Mouse (Mus musculus) heart, embryonic 10.5 days (tissue): ENCODE results near the gene Dcaf8. TPM values are rescaled to one million over a fixed set of nuclear protein-coding genes. Genes with fewer than 3 reads are reported as not detected.

Experiments used
- DNase-seq: peaks from one replicate; pipeline ENCODE4 v3.0.0-alpha.2; 2017; ENCODE audit warnings: low spot score
- H3K27ac ChIP-seq: fragments of 300-500 bp; sonication (generic); 2 replicates; pipeline ENCODE4 v1.5.1; 2016; ENCODE audit warnings: mild to moderate bottlenecking
- H3K27me3 ChIP-seq: fragments of 300-500 bp; sonication (generic); 2 replicates; pipeline ENCODE4 v1.6.1; 2016; ENCODE audit warnings: mild to moderate bottlenecking; ENCODE audit not compliant: poor library complexity, insufficient read depth, severe bottlenecking
- H3K36me3 ChIP-seq: fragments of 300-500 bp; sonication (generic); 2 replicates; pipeline ENCODE4 v1.6.1; 2016; ENCODE audit warnings: mild to moderate bottlenecking, moderate library complexity
- H3K4me1 ChIP-seq: fragments of 300-500 bp; sonication (generic); 2 replicates; pipeline ENCODE4 v1.6.1; 2016; ENCODE audit warnings: mild to moderate bottlenecking
- H3K4me3 ChIP-seq: fragments of 300-500 bp; sonication (generic); 2 replicates; pipeline ENCODE4 v1.5.1; 2016; ENCODE audit warnings: mild to moderate bottlenecking, moderate library complexity
- H3K9me3 ChIP-seq: fragments of 300-500 bp; sonication (generic); 2 replicates; pipeline ENCODE4 v1.6.1; 2016; ENCODE audit warnings: mild to moderate bottlenecking, moderate library complexity
- WGBS: fragments of 180-500 bp; shearing (Covaris S2); methylation state at CpG from one replicate; pipeline ENCODE4 v1.1.7; 2016; 5-methylcytosine and 5-hydroxymethylcytosine counted together
- polyA plus RNA-seq: library from polyadenylated mRNA; unstranded; fragments of >200 nt; fragmentation: Nextera tagmentation; extraction: Ambion mirVana; gene quantifications from 2 replicates; pipeline ENCODE4 v1.2.1, GENCODE M21; 2016

The Dcaf8 gene
- polyA plus RNA-seq, 1 experiment from 2014 or later: 110 TPM

DNA sequence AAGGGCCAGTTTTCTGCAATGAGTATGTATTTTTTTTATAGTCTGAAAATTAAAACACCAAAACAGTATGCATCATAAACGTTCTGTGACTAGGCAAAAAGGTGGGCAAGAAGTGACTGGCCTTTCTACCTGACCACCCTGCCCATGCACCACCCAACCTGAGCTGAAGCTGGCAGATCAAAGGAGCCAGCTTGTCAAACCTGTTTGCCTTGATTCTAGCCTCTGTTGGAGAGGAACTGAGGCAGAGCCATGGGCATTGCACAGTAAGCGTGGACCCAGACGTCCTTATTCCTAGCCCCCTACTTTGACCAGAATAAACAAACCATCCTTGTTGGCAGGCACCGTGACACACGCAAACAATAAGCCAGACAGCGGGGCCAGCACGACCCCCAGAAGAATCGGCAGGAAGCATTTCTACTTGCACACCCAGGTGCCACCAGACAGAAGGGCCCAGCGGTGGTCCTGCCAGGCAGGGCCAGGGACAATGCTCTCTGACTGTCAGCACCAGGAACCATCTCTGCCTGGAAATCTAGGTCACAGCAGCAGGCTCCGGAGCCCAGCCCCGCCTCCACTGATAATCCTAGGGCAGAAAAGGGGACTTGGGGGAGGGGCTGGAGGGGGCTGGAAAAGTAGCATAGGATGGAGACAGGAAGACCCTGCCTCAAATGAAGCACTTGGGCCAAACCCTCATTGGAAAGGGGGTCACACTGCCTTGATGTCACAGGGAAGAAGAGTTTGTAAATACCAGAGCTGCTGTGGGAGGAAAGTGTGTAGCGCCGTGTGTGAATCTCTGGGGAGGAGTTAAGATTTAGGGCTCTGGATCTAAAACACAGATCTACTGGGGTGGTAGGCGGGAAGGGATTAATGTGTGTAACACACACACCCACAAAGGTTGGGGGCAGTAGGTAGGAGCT is 54.3 kb downstream of the Dcaf8 start:
- H3K9me3 ChIP-seq: no peaks in the 10 kb centered on the region
- H3K27ac ChIP-seq: peak overlapping the region; percentile 92
- H3K27me3 ChIP-seq: no peaks in the 10 kb centered on the region
- DNase-seq: no peak
- peaks cover 63% of the 10 kb centered on the region for H3K4me1 ChIP-seq
- 12% methylated on average over 14 of the region's 14 CpGs for WGBS
- H3K36me3 ChIP-seq: peaks cover 41% of the 10 kb centered on the region
- H3K4me3 ChIP-seq: peak overlapping the region; percentile 22

DNA sequence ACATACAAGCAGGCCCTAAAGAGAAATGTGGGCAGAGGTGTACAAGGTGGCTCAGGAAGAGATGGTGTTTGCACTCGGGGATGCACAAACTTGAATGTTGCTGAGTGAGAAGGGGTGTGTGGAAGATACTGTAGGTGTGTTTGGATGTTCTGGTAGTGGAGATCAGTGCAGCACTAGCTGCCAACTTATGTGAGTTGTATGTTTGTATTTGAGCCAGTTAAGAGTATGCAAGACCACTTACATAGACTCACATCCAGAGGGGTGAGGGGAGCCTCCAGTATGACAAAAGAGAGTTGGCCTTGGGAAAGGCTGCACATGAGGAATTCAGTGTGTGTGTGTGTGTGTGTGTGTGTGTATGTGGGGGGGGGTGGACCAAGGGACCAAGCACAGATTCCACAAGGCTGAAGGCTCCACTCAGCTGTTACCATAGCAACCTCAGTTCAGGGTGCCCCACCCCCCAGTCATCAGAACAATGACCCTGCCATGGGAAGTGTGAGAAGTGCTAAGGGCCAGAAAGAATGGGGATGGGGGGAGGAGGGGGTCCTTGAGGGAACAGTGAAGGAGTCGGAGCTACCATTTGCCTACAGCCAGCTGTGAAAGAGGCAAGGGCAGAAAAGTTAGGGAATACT is 55.1 kb downstream of the Dcaf8 start:
- H3K4me1 ChIP-seq: peaks cover 67% of the 10 kb centered on the region
- no peaks in the 10 kb centered on the region for H3K9me3 ChIP-seq
- WGBS: 30% methylated on average over 2 of the region's 2 CpGs
- H3K27me3 ChIP-seq: no peaks in the 10 kb centered on the region
- H3K36me3 ChIP-seq: peaks cover 34% of the 10 kb centered on the region
- DNase-seq: no peak
- peak overlapping the region; percentile 28; the same call in 1 of the 2 replicates for H3K4me3 ChIP-seq
- peak overlapping the region; percentile 92 for H3K27ac ChIP-seq

- no peak for DNase-seq
- WGBS: 9% methylated on average over 4 of the region's 4 CpGs
- H3K9me3 ChIP-seq: no peaks in the 10 kb centered on the region
- no peaks in the 10 kb centered on the region for H3K27me3 ChIP-seq
- peak overlapping the region; percentile 92 for H3K27ac ChIP-seq
- peaks cover 28% of the 10 kb centered on the region for H3K36me3 ChIP-seq
- peak overlapping the region; percentile 28; the same call in 1 of the 2 replicates for H3K4me3 ChIP-seq
- peaks cover 67% of the 10 kb centered on the region for H3K4me1 ChIP-seq
These were observed 55.7 kb downstream of the Dcaf8 start for GRCm38 (mm10) chr1:172203566-172203965.

DNA sequence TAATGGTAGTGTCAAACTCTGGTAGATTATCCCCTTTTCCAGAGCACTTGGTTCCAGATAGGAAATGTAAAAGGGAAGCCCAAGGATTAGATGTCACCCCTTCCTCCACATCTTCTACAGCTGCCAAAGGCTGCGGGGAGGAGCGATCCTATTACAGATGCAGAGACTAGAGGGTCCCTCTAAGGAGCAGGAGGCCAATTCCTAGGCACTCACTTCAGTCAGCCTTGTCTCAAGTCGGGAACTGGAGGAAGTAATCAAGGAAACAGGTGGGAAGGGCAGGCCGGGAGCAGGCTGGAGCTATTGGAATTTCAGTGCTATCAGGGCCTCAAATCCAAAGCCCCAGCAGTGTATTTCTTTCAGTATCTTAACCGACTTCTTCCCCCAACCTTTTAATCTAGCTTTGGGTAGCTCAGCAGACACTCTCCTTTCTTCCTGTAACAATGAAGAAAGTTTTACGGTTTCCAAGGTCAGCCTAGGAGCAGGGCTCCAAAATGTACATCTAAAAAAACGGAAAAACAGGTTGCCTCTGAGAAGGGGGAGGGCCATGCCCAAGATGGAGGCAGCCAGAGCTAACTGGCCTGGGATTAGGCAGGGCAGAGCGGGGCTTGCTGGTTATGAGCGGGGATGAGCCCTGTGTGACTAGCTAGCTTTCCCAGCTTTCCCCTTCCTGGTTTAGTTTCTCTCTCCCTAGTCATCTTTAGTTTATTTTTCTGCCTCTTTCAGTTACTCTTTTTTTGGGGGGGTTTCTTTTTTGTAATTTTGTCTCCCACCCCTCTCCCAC is 56.3 kb downstream of the Dcaf8 start:
- Histone ChIP-seq H3K9me3 (no peaks in the 10 kb centered on the region), H3K4me3 (peak overlapping the region; percentile 74), H3K36me3 (peaks cover 23% of the 10 kb centered on the region), H3K27ac (peak overlapping the region; percentile 92), H3K27me3 (no peaks in the 10 kb centered on the region), H3K4me1 (peaks cover 67% of the 10 kb centered on the region)
- 23% methylated on average over 9 of the region's 9 CpGs for WGBS
- no peak for DNase-seq

DNA sequence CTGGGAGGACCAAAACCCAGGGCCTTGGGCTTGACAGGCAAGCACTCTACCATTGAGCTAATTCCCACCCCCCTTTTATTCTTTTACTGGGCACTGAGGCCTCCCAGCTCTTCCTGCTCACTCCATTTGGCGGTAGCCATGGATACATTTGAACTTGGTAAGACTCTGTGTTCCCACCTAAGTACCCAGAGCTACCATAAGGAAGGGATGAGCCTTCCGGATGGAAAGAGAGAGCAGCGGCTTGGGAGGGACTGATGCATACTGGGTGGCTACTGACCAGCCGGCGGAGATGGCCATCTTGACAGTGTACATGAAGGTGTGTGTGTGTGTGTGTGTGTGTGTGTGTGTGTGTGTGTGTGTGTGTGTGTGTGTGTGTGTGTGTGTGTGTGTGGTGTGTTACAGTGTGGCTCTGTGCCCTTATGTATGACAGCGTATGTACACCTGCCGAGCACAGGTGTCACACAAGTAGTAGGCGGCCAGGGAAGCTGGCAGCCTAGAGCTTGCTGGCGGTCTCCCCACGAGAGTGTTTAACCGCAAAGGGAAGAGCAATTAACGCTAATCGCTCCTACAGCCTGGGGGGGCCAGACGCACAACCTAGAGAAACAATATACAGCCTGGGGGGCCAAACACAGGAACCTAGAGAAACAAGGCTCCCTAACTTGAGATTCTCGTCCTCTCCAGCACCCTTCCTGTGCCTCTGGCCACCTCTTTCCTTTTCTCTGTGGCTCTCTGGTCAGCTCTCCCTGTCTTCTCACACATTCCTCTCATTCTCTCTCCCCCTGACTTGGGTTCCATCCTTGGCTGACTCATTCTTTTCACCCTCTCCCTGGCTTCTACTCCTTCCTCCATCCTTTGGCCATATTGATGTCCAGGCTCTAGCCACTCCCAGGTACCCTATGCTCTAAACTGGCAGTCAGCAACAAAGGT is 57.2 kb downstream of the Dcaf8 start:
- peaks cover 67% of the 10 kb centered on the region for H3K4me1 ChIP-seq
- no peaks in the 10 kb centered on the region for H3K27me3 ChIP-seq
- DNase-seq: no peak
- 45% methylated on average over 15 of the region's 15 CpGs for WGBS
- peak overlapping the region; percentile 92 for H3K27ac ChIP-seq
- peaks cover 19% of the 10 kb centered on the region for H3K36me3 ChIP-seq
- H3K4me3 ChIP-seq: peak overlapping the region; percentile 74
- no peaks in the 10 kb centered on the region for H3K9me3 ChIP-seq

DNA sequence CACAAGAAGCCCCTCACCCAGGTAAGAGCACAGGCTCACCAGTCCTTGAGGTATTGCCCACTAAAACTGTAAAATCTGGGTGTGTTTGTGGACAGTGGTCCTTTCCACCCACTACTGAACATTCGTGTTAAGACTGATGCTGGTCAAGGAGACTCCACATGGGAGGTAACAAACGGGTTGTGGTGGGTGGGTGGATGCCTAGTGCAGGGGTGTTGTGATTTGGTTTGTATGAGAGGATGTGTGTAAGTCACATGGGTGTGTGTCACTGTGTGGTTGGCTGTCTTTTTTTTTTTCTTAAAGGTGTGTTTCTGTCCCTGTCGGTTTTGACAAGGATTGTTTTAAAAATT is 57.8 kb downstream of the Dcaf8 start:
- DNase-seq: no peak
- H3K9me3 ChIP-seq: no peaks in the 10 kb centered on the region
- WGBS: 13% methylated on average over 3 of the region's 3 CpGs
- no peaks in the 10 kb centered on the region for H3K27me3 ChIP-seq
- peaks cover 12% of the 10 kb centered on the region for H3K36me3 ChIP-seq
- H3K4me1 ChIP-seq: peaks cover 67% of the 10 kb centered on the region
- peak overlapping the region; percentile 74 for H3K4me3 ChIP-seq
- peak overlapping the region; percentile 92 for H3K27ac ChIP-seq

- Histone ChIP-seq H3K9me3 (no peaks in the 10 kb centered on the region), H3K4me1 (peaks cover 61% of the 10 kb centered on the region), H3K4me3 (peak within 1 kb of the TSS; percentile 74), H3K36me3 (peaks cover 6% of the 10 kb centered on the region), H3K27ac (peak within 1 kb of the TSS; percentile 92), H3K27me3 (no peaks in the 10 kb centered on the region)
- peak; percentile 92 for DNase-seq
- under 1% methylated on average over 40 of the region's 40 CpGs for WGBS
These were observed 58.4 kb downstream of the Dcaf8 start, which contains the start of gene Pea15a for GRCm38 (mm10) chr1:172206141-172206917. Pea15a (minus strand) TSS chr1:172206804.

DNA sequence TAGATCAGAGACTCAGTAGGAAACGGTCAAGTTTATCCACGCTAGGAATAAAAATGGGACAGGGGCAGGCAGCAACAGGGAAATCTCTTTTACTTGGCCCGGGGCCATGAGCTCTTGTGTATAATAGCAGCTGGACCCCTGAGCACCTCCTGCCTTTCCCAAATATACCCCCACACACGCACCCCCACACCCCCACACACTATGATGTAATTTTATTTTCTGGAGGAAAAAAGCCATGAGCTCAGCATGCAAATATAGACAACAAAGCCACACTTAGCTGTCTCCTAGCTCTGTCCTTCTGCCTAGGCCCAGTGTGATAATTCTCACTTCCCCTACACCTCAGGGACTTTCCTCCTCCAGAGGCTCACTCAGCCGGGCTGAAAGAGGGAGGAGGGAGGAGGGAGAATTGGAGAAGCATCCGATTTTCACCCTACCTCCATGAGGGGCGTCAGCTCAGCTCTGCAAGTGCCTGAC is 59.3 kb downstream of the Dcaf8 start:
- WGBS: 23% methylated on average over 7 of the region's 7 CpGs
- peaks cover 52% of the 10 kb centered on the region for H3K4me1 ChIP-seq
- H3K27me3 ChIP-seq: no peaks in the 10 kb centered on the region
- peak overlapping the region; percentile 74 for H3K4me3 ChIP-seq
- peak overlapping the region; percentile 92 for H3K27ac ChIP-seq
- DNase-seq: no peak
- H3K9me3 ChIP-seq: no peaks in the 10 kb centered on the region
- peaks cover 8% of the 10 kb centered on the region; the same call in 1 of the 2 replicates for H3K36me3 ChIP-seq

DNA sequence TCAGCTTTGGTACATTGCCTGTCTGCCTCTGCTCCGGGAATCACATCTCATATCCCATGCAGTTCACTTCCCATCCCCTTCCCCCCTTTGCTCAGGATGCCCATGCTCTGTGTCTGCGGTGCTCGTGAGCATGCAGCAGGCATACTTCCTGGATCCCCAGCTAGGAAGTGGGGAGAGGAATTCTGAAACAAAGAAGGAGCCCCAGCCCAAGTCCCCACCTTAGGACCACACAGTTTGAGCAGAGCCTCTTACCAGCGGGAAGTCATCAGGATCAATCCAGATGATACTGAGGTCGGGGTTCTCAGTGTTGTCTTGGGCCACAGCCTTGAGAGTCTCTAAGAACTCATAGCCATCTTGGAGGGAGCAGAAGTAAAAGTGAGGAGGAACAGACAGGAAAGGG is 64.9 kb downstream of the Dcaf8 start:
- H3K4me1 ChIP-seq: peaks cover 22% of the 10 kb centered on the region
- no peak for DNase-seq
- H3K4me3 ChIP-seq: no peak overlapping the region
- H3K9me3 ChIP-seq: no peaks in the 10 kb centered on the region
- H3K27me3 ChIP-seq: no peaks in the 10 kb centered on the region
- H3K27ac ChIP-seq: peak overlapping the region; percentile 62
- WGBS: 48% methylated on average over 5 of the region's 5 CpGs
- H3K36me3 ChIP-seq: peaks cover 37% of the 10 kb centered on the region

DNA sequence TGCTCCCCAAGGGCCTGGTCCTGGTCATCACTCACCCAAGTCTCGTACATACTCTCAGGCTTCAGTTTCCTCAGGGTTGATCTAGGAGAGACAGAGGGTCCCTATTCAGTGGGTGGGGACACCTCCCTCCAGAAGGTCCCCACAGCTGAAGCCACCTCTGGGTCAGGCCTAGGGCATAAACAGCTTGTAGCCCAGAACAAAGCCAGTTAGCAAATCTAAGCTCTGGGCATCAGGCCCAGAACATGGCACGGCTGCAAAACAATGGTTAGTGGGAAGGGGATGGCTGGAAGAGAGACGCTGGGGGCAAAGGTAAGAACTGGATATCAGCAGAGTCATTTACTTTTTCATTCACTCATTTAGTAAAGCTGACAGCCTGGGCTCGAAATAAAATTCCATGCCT is 65.9 kb downstream of the Dcaf8 start:
- H3K4me1 ChIP-seq: peaks cover 32% of the 10 kb centered on the region
- no peaks in the 10 kb centered on the region for H3K27me3 ChIP-seq
- DNase-seq: no peak
- no peak overlapping the region for H3K4me3 ChIP-seq
- WGBS: 78% methylated on average over 4 of the region's 4 CpGs
- peaks cover 37% of the 10 kb centered on the region for H3K36me3 ChIP-seq
- H3K27ac ChIP-seq: peak overlapping the region; percentile 32; the same call in 1 of the 2 replicates
- no peaks in the 10 kb centered on the region for H3K9me3 ChIP-seq

- H3K4me3 ChIP-seq: no peak overlapping the region
- H3K36me3 ChIP-seq: peaks cover 33% of the 10 kb centered on the region
- 61% methylated on average over 3 of the region's 3 CpGs for WGBS
- no peak for DNase-seq
- peaks cover 42% of the 10 kb centered on the region for H3K4me1 ChIP-seq
- H3K9me3 ChIP-seq: no peaks in the 10 kb centered on the region
- H3K27ac ChIP-seq: no peak overlapping the region
- no peaks in the 10 kb centered on the region for H3K27me3 ChIP-seq
These were observed 66.9 kb downstream of the Dcaf8 start for GRCm38 (mm10) chr1:172214748-172215147.
